Mouse (Mus musculus): ENCODE results near the gene Peli1. TPM values are rescaled to one million over a fixed set of nuclear protein-coding genes. Genes with fewer than 3 reads are reported as not detected.
A peak's percentile ranks its signal among the peaks of the same experiment; 100 is the strongest.

Peli1 gene
- polyA plus RNA-seq, 1 experiment from 2014 or later, result 64.3 TPM

DNA sequence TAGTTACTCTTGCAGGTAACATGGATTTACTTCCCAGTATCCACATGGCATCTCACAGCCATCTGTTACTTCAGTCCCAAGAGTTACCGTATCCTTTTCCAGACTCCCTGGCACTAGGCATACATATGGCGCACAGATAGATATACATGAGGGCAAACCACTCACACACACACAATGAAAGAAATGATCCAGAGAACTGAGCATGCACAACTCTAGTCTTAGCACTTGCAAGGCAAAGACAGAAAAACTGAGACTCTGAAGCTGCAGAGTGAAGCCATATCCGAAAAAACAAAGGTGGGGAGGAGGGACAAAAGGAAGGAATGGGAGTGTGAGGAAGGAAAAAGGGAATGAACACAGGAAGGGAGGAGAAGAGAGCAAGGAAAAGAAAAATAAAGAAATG lies 27.8 kb upstream of the Peli1 start:
- Histone ChIP-seq H3K4me1 (no peaks in the 10 kb centered on the region), H3K4me3 (no peak overlapping the region), H3K36me3 (no peaks in the 10 kb centered on the region), H3K27ac (no peak overlapping the region), H3K27me3 (ENCODE audit: low read depth, poor library complexity, severe bottlenecking) (no peaks in the 10 kb centered on the region), H3K9me3 (replicated peaks) (no peaks in the 10 kb centered on the region)
- DNase-seq (ENCODE audit: low spot score), result no peak
- WGBS, result 89% methylated on average over 3 of the region's 3 CpGs

DNA sequence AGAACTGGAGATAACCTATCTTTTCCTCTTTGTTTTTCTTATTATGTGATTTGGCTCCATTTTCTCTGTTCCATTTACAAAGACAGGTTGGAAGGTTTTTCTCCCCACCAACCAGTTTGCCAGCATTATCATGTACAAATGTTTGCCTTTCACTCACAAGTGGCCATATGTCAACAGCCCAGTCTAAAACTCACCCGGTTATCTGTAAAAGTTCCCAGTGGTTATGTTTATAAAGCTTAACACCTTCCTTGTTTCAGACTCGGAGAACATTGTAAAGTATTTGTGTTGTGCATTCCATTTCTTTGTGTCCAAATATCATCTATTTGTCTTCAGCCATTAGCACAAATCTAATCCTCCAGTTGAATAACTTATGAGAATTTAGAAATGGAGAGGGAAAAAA lies 11.7 kb upstream of the Peli1 start:
- no peaks in the 10 kb centered on the region for H3K9me3 ChIP-seq (replicated peaks)
- H3K27ac ChIP-seq, result no peak overlapping the region
- no peak overlapping the region for H3K4me3 ChIP-seq
- no peaks in the 10 kb centered on the region for H3K4me1 ChIP-seq
- no peaks in the 10 kb centered on the region for H3K36me3 ChIP-seq
- 88% methylated on average over 2 of the region's 2 CpGs for WGBS
- no peaks in the 10 kb centered on the region for H3K27me3 ChIP-seq (ENCODE audit: low read depth, poor library complexity, severe bottlenecking)
- no peak for DNase-seq (ENCODE audit: low spot score)

DNA sequence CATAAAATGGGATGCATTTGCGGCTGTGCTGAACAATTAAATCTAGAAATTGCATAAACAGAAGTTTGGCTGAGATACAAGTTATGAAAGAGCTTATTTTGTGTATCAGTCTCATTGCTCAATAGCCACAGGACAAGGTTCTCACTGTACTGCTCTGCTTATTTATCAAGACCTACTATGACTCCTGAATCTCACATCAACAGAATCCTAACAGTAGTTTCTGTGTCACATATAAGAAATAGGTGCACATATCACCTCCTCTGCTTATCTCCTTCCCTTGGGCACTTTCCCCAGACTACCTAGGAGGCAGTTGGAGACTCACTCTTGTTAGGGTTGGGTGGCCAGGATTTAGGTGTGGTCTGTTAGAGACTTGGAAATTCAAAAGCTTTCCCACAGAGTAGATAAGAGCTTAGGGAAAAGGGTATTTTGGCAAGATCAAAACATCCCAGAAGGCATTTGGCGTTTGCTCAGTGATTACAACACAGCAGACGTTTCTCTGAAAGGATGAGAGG lies 11.2 kb upstream of the Peli1 start:
- no peak overlapping the region for H3K4me3 ChIP-seq
- no peak overlapping the region for H3K27ac ChIP-seq
- no peaks in the 10 kb centered on the region for H3K4me1 ChIP-seq
- 70% methylated on average over 3 of the region's 3 CpGs for WGBS
- no peaks in the 10 kb centered on the region for H3K9me3 ChIP-seq (replicated peaks)
- H3K36me3 ChIP-seq, result no peaks in the 10 kb centered on the region
- H3K27me3 ChIP-seq (ENCODE audit: low read depth, poor library complexity, severe bottlenecking), result no peaks in the 10 kb centered on the region
- no peak for DNase-seq (ENCODE audit: low spot score)

DNA sequence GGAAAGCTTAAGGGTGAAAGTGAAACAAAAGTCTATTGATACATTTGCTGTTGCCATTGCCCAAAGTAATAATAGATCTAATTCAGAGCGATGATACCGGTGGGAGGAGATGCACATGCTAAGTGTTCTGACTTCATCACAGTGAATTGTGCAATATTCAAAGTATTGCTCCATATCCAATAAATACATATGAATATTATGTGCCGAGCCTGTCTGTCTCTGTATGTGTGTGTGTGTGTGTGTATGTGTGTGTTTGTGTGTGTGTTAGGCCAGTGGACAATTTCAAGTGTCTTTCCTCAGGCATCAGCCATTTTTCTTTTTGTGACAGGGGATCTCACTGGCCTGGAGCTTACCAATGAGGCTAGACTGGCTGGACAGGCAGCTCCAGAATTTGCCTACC lies 9.9 kb upstream of the Peli1 start:
- H3K36me3 ChIP-seq, result no peaks in the 10 kb centered on the region
- H3K4me1 ChIP-seq, result no peaks in the 10 kb centered on the region
- no peaks in the 10 kb centered on the region for H3K27me3 ChIP-seq (ENCODE audit: low read depth, poor library complexity, severe bottlenecking)
- H3K9me3 ChIP-seq (replicated peaks), result no peaks in the 10 kb centered on the region
- no peak overlapping the region for H3K27ac ChIP-seq
- H3K4me3 ChIP-seq, result no peak overlapping the region
- DNase-seq (ENCODE audit: low spot score), result no peak
- WGBS, result 93% methylated on average over 3 of the region's 3 CpGs

DNA sequence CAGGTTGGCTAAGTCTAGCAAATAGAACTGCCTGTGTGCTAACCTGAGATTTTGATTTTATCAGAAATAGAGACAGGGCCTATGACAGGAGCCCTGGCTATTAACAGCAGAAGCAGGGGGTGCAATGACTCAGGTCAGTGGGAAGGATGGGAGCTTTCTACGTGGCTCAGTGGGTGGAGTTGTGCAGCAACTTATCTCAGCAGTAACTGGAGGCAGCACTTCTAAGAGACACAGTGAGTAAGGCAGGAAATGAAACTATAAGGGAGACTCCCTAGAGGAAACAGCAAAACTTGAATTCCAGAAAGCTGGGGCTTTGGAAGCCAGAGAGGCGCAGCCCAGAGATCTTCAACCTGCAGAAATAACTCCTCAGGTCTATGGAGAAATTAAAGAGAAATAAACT lies 8.4 kb upstream of the Peli1 start:
- H3K4me1 ChIP-seq, result no peaks in the 10 kb centered on the region
- H3K27ac ChIP-seq, result no peak overlapping the region
- DNase-seq (ENCODE audit: low spot score), result no peak
- no peaks in the 10 kb centered on the region for H3K36me3 ChIP-seq
- WGBS, result 52% methylated on average over 2 of the region's 2 CpGs
- no peak overlapping the region for H3K4me3 ChIP-seq
- H3K9me3 ChIP-seq (replicated peaks), result no peaks in the 10 kb centered on the region
- H3K27me3 ChIP-seq (ENCODE audit: low read depth, poor library complexity, severe bottlenecking), result no peaks in the 10 kb centered on the region

DNA sequence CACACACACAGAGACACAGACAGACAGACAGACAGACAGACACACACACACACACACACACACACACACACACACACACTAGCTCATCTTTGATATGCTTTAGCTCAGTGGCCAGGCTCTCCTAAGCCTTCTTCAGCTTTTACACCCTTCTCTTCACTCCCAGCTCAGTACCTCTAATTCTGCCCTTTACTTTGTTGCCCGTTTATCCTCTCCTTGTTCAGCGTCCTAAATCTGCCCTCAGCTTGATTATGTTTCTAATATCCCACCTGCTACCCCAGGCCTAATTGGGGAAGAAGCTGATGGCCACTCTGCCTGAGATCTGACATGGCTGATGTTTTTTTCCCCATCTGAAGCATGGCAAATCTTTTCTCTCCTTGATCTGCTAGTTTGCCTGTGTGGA lies 2.7 kb upstream of the Peli1 start:
- Histone ChIP-seq H3K4me3 (no peak overlapping the region), H3K27me3 (ENCODE audit: low read depth, poor library complexity, severe bottlenecking) (no peaks in the 10 kb centered on the region), H3K27ac (no peak overlapping the region), H3K4me1 (peaks cover 8% of the 10 kb centered on the region), H3K36me3 (no peaks in the 10 kb centered on the region), H3K9me3 (replicated peaks) (no peaks in the 10 kb centered on the region)
- no peak for DNase-seq (ENCODE audit: low spot score)
- 46% methylated on average over 2 of the region's 2 CpGs for WGBS

DNA sequence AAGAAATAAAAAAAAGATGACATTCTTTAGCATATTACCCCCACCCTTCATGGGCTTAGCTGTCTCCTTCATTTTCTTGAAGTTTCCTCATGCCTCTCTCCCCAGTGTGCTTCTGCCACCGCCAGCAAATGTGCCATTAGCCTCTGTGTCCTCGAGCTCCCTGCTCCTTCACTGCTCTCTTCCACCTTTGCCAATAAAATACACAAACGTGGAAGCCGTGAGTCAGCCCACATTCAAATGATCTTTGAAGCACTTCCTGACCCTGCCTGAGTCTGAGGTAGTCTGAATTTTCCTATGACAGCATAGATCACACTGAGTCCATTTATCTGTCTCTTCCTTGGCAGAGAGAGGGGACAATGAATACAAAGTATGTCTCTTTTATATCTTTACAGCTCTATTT lies 1.5 kb upstream of the Peli1 start:
- DNase-seq (ENCODE audit: low spot score), result no peak
- no peak overlapping the region for H3K27ac ChIP-seq
- no peaks in the 10 kb centered on the region for H3K27me3 ChIP-seq (ENCODE audit: low read depth, poor library complexity, severe bottlenecking)
- 70% methylated on average over 4 of the region's 4 CpGs for WGBS
- no peaks in the 10 kb centered on the region for H3K9me3 ChIP-seq (replicated peaks)
- no peak overlapping the region for H3K4me3 ChIP-seq
- peaks cover 3% of the 10 kb centered on the region; the same call in 1 of the 2 replicates for H3K36me3 ChIP-seq
- H3K4me1 ChIP-seq, result peaks cover 19% of the 10 kb centered on the region

DNA sequence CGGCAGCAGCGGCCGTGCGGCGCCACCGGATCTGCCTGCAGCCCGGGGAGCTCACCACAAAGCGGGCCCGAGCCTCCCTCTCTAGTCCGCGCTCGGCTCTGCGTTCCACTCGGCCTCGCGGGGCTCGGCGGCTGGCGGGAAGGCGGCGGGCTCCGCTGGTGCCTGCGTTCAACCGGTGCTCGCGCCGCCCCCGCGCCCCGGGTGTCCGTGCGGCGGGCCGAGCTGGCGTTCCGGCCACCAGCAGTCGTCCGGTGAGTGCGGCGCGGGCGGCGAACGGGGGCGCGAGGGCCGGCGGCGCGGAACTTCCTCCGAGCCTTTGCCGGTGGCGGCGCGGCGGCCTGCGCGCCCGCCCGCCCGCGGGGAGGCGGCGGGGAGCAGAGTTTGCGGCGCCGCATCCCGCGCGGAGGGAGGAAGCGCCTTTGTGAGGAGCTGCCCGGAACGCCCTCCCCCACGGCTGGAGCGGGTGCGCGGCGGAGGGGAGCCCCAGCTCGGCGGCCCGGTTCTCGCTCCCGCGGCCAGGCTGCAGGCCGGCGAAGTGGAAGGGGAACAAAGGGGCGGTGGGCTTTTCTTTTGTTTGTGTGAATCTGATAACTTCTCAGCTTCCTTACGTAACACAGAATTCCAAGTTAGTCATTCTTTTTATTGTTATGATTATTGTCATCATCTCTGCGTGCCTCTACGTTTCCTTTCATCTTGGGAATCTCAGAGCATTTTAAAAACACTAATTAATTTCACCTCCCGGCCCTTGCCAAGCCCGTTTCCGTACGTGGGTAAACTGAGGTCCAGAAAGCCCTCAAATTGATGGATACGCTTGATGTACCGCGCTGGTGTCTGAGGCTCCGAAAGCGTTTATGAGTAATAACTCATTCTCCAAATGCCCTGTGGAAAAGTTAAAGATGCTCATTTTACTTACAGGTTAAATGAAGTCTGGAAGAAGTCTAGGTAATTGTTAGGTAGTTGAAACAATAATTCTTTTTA lies 626 bp downstream of the Peli1 start:
- WGBS, result under 1% methylated on average over 96 of the region's 99 CpGs
- peak; percentile 73 for DNase-seq (ENCODE audit: low spot score)
- Histone ChIP-seq H3K36me3 (peaks cover 12% of the 10 kb centered on the region), H3K27me3 (ENCODE audit: low read depth, poor library complexity, severe bottlenecking) (no peaks in the 10 kb centered on the region), H3K9me3 (replicated peaks) (no peaks in the 10 kb centered on the region), H3K4me3 (peak overlapping the region; percentile 92), H3K27ac (peak overlapping the region; percentile 99), H3K4me1 (peaks cover 19% of the 10 kb centered on the region)

DNA sequence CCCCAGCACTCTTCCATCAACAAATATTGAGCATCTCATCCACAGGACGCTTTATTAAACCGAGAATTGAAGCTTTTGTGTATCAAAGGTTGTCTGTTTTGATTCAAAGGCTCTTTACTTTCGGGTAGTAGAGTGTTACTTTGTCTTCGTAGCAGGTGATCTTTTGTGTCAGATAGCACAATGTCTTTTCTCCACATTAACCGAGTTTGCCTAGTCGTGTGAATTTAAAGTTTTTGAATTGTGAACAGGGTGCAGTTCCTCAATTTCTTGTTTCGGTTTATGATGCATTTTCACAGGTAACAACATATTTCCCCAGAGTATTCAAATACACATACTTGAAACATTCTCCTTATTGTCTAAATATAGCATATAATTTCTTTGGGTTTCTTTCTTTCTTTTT lies 1.5 kb downstream of the Peli1 start:
- peak overlapping the region; percentile 99 for H3K27ac ChIP-seq
- H3K27me3 ChIP-seq (ENCODE audit: low read depth, poor library complexity, severe bottlenecking), result no peaks in the 10 kb centered on the region
- H3K4me1 ChIP-seq, result peaks cover 19% of the 10 kb centered on the region
- H3K9me3 ChIP-seq (replicated peaks), result no peaks in the 10 kb centered on the region
- H3K4me3 ChIP-seq, result peak overlapping the region; percentile 92
- 25% methylated on average over 7 of the region's 7 CpGs for WGBS
- H3K36me3 ChIP-seq, result peaks cover 15% of the 10 kb centered on the region
- DNase-seq (ENCODE audit: low spot score), result no peak

DNA sequence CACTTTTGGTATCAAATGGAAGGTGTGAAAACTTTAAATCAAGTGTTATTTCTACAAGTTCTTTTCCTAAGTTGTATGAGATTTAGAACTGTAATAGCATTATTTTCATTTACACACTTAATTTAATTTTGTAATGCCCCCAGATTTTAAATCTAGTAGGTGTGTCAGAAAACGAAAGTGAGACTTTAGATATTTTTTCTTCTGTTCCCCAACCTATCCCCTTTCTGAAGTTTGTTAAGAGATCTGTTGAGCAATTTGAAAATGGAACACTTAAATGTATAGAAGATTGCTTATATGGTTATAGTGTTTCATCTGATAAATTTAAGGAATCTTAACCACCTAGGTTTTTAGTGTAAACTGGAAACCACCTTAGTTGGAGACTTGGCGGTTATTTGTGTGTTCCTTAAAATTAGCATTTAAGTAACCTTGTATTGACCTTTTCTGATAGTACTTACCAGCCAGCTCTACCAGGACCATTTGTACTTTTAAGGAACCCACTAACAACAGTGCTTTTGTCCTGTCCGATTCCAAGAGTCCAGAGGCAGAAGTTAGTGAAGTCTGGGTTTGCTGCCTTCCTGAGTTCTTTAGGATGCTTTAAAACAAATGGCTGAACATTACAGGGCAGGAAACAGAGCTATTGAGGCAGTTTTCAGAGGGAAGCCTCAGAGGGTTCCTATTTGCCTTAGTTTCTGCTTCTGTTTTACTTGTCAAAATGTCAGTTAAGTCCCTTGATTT lies 2.2 kb downstream of the Peli1 start:
- no peak for DNase-seq (ENCODE audit: low spot score)
- Histone ChIP-seq H3K27ac (no peak overlapping the region), H3K27me3 (ENCODE audit: low read depth, poor library complexity, severe bottlenecking) (no peaks in the 10 kb centered on the region), H3K4me3 (peak overlapping the region; percentile 92), H3K9me3 (replicated peaks) (no peaks in the 10 kb centered on the region), H3K36me3 (peaks cover 18% of the 10 kb centered on the region), H3K4me1 (peaks cover 19% of the 10 kb centered on the region)
- WGBS, result 62% methylated on average over 3 of the region's 3 CpGs

DNA sequence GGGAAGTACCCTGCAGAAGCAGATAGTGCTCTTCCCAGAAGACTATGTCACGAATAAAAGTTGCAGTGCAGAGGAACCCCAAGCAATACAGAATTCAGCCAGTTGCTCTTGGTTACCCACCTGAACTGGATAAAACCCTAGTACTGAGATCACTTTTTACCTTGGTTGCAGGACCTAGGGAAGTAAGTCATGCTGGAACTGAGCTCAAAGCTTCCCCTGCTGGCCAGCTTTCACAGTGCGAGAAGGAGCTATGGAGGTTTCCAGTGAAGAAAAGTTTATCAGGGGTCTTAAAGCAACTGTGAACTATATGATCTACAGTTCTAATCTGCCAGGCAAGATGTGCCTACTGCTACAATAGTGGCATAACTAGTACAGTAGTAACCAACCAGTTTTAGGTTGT lies 5.5 kb downstream of the Peli1 start:
- Histone ChIP-seq H3K36me3 (peaks cover 22% of the 10 kb centered on the region), H3K4me3 (no peak overlapping the region), H3K27ac (no peak overlapping the region), H3K27me3 (ENCODE audit: low read depth, poor library complexity, severe bottlenecking) (no peaks in the 10 kb centered on the region), H3K4me1 (peaks cover 13% of the 10 kb centered on the region), H3K9me3 (replicated peaks) (no peaks in the 10 kb centered on the region)
- no peak for DNase-seq (ENCODE audit: low spot score)
- WGBS, result 95% methylated on average over 2 of the region's 2 CpGs

DNA sequence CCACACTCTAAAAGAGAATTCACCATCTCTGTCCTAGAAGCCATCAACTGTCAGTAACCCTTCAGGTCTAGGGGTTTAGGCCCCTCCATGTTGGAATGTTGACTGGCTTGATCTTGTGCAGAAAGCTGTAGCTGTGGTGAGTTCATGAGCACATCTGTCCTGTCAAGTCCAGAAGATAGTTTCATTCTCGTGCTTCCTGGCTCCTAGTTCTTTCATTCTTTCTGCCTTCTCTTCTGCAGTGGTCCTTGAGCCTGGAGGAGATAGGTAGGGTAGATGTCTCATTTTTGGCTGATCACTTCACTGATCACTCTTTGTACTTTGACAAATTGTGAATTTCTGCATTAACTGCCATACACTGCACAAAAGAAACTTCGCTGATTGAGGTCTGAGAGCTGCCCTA lies 7.4 kb downstream of the Peli1 start:
- Histone ChIP-seq H3K4me1 (peaks cover 9% of the 10 kb centered on the region), H3K4me3 (no peak overlapping the region), H3K27me3 (ENCODE audit: low read depth, poor library complexity, severe bottlenecking) (no peaks in the 10 kb centered on the region), H3K27ac (no peak overlapping the region), H3K9me3 (replicated peaks) (no peaks in the 10 kb centered on the region), H3K36me3 (peaks cover 22% of the 10 kb centered on the region)
- no peak for DNase-seq (ENCODE audit: low spot score)
- WGBS, result 90% methylated on average over 2 of the region's 2 CpGs

DNA sequence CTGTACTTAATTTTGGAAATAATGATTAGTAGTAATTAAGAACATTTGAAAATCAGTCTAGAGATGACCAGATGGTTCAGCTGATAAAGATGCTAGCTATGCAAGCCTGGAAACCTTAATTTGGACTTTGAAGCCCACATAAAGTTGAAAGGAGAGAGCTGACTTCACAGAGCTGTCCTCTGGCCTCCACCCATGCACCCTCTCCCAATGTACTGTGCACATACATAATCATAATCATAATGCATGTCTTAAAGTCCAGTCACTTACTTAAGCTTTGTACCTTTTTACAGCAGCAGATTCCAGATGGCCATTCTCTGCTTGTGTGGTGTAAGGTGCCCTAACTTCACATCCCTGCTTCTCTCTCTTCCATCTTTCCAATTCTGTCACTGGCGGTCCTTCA lies 9.6 kb downstream of the Peli1 start:
- peaks cover 18% of the 10 kb centered on the region for H3K36me3 ChIP-seq
- WGBS, result 97% methylated on average over 1 of the region's 1 CpGs
- H3K9me3 ChIP-seq (replicated peaks), result no peaks in the 10 kb centered on the region
- no peak for DNase-seq (ENCODE audit: low spot score)
- H3K4me1 ChIP-seq, result no peaks in the 10 kb centered on the region
- H3K4me3 ChIP-seq, result no peak overlapping the region
- no peaks in the 10 kb centered on the region for H3K27me3 ChIP-seq (ENCODE audit: low read depth, poor library complexity, severe bottlenecking)
- no peak overlapping the region for H3K27ac ChIP-seq
